Mouse (Mus musculus) kidney, postnatal 14 days (tissue): ENCODE measurements around the gene Gm11077.
A peak's percentile ranks its signal among the peaks of the same experiment; 100 is the strongest.

Experiments used
- DNase-seq: peaks from one replicate; pipeline ENCODE4 v3.0.0; 2022; ENCODE audit warnings: mixed read lengths

Gm11077 gene

GRCm38 (mm10) chr6:140729272-140729671, at the start of gene Gm11077:
Gene Gm11077 (plus strand): TSS chr6:140729284.
- DNase-seq, result no peak

GRCm38 (mm10) chr6:140680713-140681112, 48.4 kb upstream of the Gm11077 start:
- no peak for DNase-seq

- no peak for DNase-seq
These were observed 46.3 kb upstream of the Gm11077 start for GRCm38 (mm10) chr6:140682829-140683228.

- no peak for DNase-seq
These were observed 44.7 kb upstream of the Gm11077 start for GRCm38 (mm10) chr6:140684403-140684802.

GRCm38 (mm10) chr6:140689617-140690404, 39.3 kb upstream of the Gm11077 start:
- no peak for DNase-seq

- DNase-seq, result no peak
These were observed 36.9 kb upstream of the Gm11077 start for GRCm38 (mm10) chr6:140692160-140692559.

GRCm38 (mm10) chr6:140696192-140696879, 32.7 kb upstream of the Gm11077 start:
- no peak for DNase-seq

GRCm38 (mm10) chr6:140697994-140698393, 31.1 kb upstream of the Gm11077 start:
- DNase-seq, result no peak

- no peak for DNase-seq
These were observed 30.5 kb upstream of the Gm11077 start for GRCm38 (mm10) chr6:140698596-140698995.

GRCm38 (mm10) chr6:140701259-140701658, 27.8 kb upstream of the Gm11077 start:
- DNase-seq, result no peak

GRCm38 (mm10) chr6:140705132-140705531, 24.0 kb upstream of the Gm11077 start:
- DNase-seq, result no peak

GRCm38 (mm10) chr6:140706056-140706455, 23.0 kb upstream of the Gm11077 start:
- DNase-seq, result no peak

GRCm38 (mm10) chr6:140708059-140708458, 21.0 kb upstream of the Gm11077 start:
- DNase-seq, result no peak

GRCm38 (mm10) chr6:140709415-140710107, 19.5 kb upstream of the Gm11077 start:
- DNase-seq, result no peak

GRCm38 (mm10) chr6:140712754-140713153, 16.3 kb upstream of the Gm11077 start:
- DNase-seq, result peak; percentile 78

- peak; percentile 78 for DNase-seq
These were observed 14.1 kb upstream of the Gm11077 start for GRCm38 (mm10) chr6:140714905-140715365.

- DNase-seq, result no peak
These were observed 7.0 kb upstream of the Gm11077 start for GRCm38 (mm10) chr6:140722058-140722457.

GRCm38 (mm10) chr6:140730669-140731401, 1.8 kb downstream of the Gm11077 start:
- peak; percentile 23 for DNase-seq

GRCm38 (mm10) chr6:140731402-140731730, 2.3 kb downstream of the Gm11077 start:
- DNase-seq, result no peak

GRCm38 (mm10) chr6:140732971-140733640, 4.0 kb downstream of the Gm11077 start:
- no peak for DNase-seq

- DNase-seq, result peak; percentile 27
These were observed 4.5 kb downstream of the Gm11077 start for GRCm38 (mm10) chr6:140733641-140733986.

GRCm38 (mm10) chr6:140745586-140745985, 16.5 kb downstream of the Gm11077 start:
- DNase-seq, result no peak
